Mouse (Mus musculus): ENCODE data around the gene Apip. TPM values are rescaled to one million over a fixed set of nuclear protein-coding genes. Genes with fewer than 3 reads are reported as not detected.

Gene Apip
- total and polyA plus RNA-seq, 2 experiments = 13.6 to 30.3 TPM

DNA sequence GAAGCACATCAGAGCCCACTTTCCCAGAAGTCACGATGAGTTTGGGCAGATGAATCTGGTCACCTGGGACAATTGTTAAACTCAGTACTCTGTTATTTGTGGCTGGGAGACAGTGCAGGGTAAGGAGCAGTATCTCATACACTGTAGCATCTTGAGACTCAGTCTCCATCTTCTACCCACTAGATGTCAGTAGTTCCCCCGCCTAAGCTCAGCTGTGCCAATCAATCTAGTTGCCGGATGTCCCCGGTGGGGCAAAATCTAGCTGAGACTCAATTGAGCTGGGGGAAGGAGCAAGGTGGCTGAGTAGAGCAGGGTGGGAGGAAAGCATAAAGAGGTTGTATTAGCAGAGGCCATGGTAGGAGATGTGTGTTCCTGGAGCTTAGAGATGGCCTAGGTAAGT lies 57.7 kb downstream of the Apip start:
- Histone ChIP-seq H3K27ac (replicated peaks; ENCODE audit: insufficient read depth, low read depth, low read length) (no peak overlapping the region), H3K4me1 (ENCODE audit: control insufficient read depth, insufficient read depth, low read length) (no peaks in the 10 kb centered on the region), H3K79me2 (ENCODE audit: control insufficient read depth, insufficient read depth, low read length) (no peaks in the 10 kb centered on the region), H3K9ac (ENCODE audit: low read depth, low read length) (no peak overlapping the region), H3K36me3 (ENCODE audit: control insufficient read depth, insufficient read depth, low read length) (no peaks in the 10 kb centered on the region), H3K4me3 (ENCODE audit: insufficient read depth, low read depth, low read length) (no peak overlapping the region), H3K27me3 (ENCODE audit: control insufficient read depth, insufficient read depth, low read length) (no peaks in the 10 kb centered on the region)
- TF ChIP-seq CTCF (IDR thresholded peaks at IDR 0.05; ENCODE audit: low read depth, low read length) (no peak), POLR2A (IDR thresholded peaks at IDR 0.05; ENCODE audit: extremely low read depth, insufficient read depth, low read length) (no peak)
- DNase-seq (ENCODE audit: extremely low read depth, low read depth, low spot score) = no peak
- WGBS = 30% methylated on average over 4 of the region's 4 CpGs

DNA sequence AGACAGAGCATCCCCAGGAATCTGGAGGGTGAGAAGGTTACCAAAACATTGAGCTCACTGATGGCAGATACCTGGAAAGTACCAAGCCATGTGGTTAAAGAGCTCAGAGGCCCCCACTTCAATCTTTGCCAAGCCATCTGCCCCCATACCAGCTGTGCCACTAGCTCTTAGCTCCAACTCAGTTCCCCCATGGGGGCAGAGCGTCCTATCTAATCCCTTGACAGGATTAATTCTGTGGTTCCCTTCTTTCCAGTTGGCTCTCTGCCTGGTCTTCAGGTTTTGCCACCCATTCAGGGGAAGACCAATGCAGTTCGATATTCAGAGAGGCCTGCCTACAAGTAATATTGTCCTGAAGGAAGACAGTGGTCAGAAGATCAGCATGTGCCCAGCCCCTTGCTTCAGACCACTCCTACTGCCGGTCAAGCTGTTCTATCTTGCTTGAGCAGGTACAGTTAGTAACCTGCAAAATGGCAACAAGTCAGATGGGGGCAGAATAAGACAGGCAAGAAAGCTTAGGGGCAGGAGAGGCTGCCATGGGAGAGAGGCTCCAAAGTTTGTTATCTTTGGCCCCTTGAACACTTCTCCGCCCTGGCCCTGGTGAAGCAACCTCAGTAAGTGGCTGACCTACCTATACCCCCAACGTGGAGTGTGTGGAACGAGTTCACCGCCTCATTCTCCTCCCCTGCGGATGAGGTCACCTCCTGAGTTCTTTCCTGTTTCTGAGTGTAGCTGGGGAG lies 65.2 kb downstream of the Apip start:
- 25% methylated on average over 8 of the region's 8 CpGs for WGBS
- H3K4me1 ChIP-seq (ENCODE audit: control insufficient read depth, insufficient read depth, low read length) = no peaks in the 10 kb centered on the region
- DNase-seq (ENCODE audit: extremely low read depth, low read depth, low spot score) = peak; percentile 78
- no peaks in the 10 kb centered on the region for H3K79me2 ChIP-seq (ENCODE audit: control insufficient read depth, insufficient read depth, low read length)
- TF ChIP-seq CTCF (IDR thresholded peaks at IDR 0.05; ENCODE audit: low read depth, low read length) (peak; percentile 32), POLR2A (IDR thresholded peaks at IDR 0.05; ENCODE audit: extremely low read depth, insufficient read depth, low read length) (no peak)
- no peak overlapping the region for H3K4me3 ChIP-seq (ENCODE audit: insufficient read depth, low read depth, low read length)
- H3K9ac ChIP-seq (ENCODE audit: low read depth, low read length) = no peak overlapping the region
- no peak overlapping the region for H3K27ac ChIP-seq (replicated peaks; ENCODE audit: insufficient read depth, low read depth, low read length)
- no peaks in the 10 kb centered on the region for H3K27me3 ChIP-seq (ENCODE audit: control insufficient read depth, insufficient read depth, low read length)
- H3K36me3 ChIP-seq (ENCODE audit: control insufficient read depth, insufficient read depth, low read length) = no peaks in the 10 kb centered on the region

Other genes with a start within 250 kb of the Apip start
- gene Cd44, start 172.0 kb upstream of the Apip start, total RNA-seq (2014; rRNA removed) = 3.3 and 6.0 TPM in 2 replicates
- gene Cd44, start 172.0 kb upstream of the Apip start, polyA plus RNA-seq (2012; rRNA removed) = 1.1 and 2.2 TPM in 2 replicates
- gene Pdhx, start 162 bp upstream of the Apip start, total RNA-seq (2014; rRNA removed) = 16.9 and 24.0 TPM in 2 replicates
- gene Pdhx, start 162 bp upstream of the Apip start, polyA plus RNA-seq (2012; rRNA removed) = 18.4 and 19.2 TPM in 2 replicates
- gene Ehf, start 229.6 kb downstream of the Apip start, total RNA-seq (2014; rRNA removed) = 0.74 and 0.94 TPM in 2 replicates
- gene Ehf, start 229.6 kb downstream of the Apip start, polyA plus RNA-seq (2012; rRNA removed) = 0.40 and 0.49 TPM in 2 replicates

All from liver, adult 2 months (tissue).